Mouse (Mus musculus) forebrain, embryonic 12.5 days (tissue): ENCODE data around the gene Cnih3. TPM values are rescaled to one million over a fixed set of nuclear protein-coding genes. Genes with fewer than 3 reads are reported as not detected.

Experiments
- ATAC-seq: fragments of 200-750 bp; cut with Nextera tagmentation; 2 replicates; pipeline ENCODE4 v1.8.0; 2017; ENCODE audit warnings: moderate TSS enrichment; ENCODE audit not compliant: low FRiP score
- H3K27ac ChIP-seq: fragments of 300-500 bp; sonication (generic); 2 replicates; pipeline ENCODE4 v1.5.1; 2016; ENCODE audit warnings: mild to moderate bottlenecking
- H3K27me3 ChIP-seq: fragments of 300-500 bp; sonication (generic); 2 replicates; pipeline ENCODE4 v1.6.1; 2016; ENCODE audit warnings: mild to moderate bottlenecking
- H3K36me3 ChIP-seq: fragments of 300-500 bp; sonication (generic); replicated peaks from 2 replicates; pipeline ENCODE4 v1.6.1; 2016; ENCODE audit warnings: mild to moderate bottlenecking
- H3K4me1 ChIP-seq: fragments of 300-500 bp; sonication (generic); 2 replicates; pipeline ENCODE4 v1.6.1; 2016
- H3K4me2 ChIP-seq: fragments of 300-500 bp; sonication (generic); 2 replicates; pipeline ENCODE4 v1.6.1; 2016; ENCODE audit warnings: mild to moderate bottlenecking, moderate library complexity
- H3K4me3 ChIP-seq: fragments of 300-500 bp; sonication (generic); replicated peaks from 2 replicates; pipeline ENCODE4 v1.5.1; 2016; ENCODE audit warnings: mild to moderate bottlenecking
- H3K9ac ChIP-seq: fragments of 300-500 bp; sonication (generic); 2 replicates; pipeline ENCODE4 v1.6.1; 2016; ENCODE audit warnings: mild to moderate bottlenecking
- H3K9me3 ChIP-seq: fragments of 300-500 bp; sonication (generic); 2 replicates; pipeline ENCODE4 v1.6.1; 2016
- WGBS: fragments of 180-500 bp; shearing (Covaris S2); methylation state at CpG from one replicate; pipeline ENCODE4 v1.1.7; 2016; 5-methylcytosine and 5-hydroxymethylcytosine counted together
- polyA plus RNA-seq: library from polyadenylated mRNA; unstranded; fragments of >200 nt; fragmentation: Nextera tagmentation; extraction: Ambion mirVana; gene quantifications from 2 replicates; pipeline ENCODE4 v1.2.1, GENCODE M21; 2016

Cnih3 gene
- polyA plus RNA-seq, 1 experiment from 2014 or later, result 4.3 TPM

GRCm38 (mm10) chr1:181466040-181466439 is 113.6 kb downstream of the Cnih3 start:
- Histone ChIP-seq H3K4me3 (no peak overlapping the region), H3K36me3 (no peaks in the 10 kb centered on the region), H3K4me1 (no peaks in the 10 kb centered on the region), H3K27ac (no peak overlapping the region), H3K4me2 (no peak overlapping the region), H3K9ac (no peak overlapping the region), H3K27me3 (no peaks in the 10 kb centered on the region), H3K9me3 (peaks cover 5% of the 10 kb centered on the region)
- 92% methylated on average over 6 of the region's 6 CpGs for WGBS
- no peak for ATAC-seq

- no peak overlapping the region; the same call in 1 of the 2 replicates for H3K27ac ChIP-seq
- peaks cover 13% of the 10 kb centered on the region for H3K9me3 ChIP-seq
- no peak for ATAC-seq
- no peaks in the 10 kb centered on the region for H3K36me3 ChIP-seq
- no peaks in the 10 kb centered on the region for H3K4me1 ChIP-seq
- H3K27me3 ChIP-seq, result no peaks in the 10 kb centered on the region
- no peak overlapping the region for H3K4me2 ChIP-seq
- H3K9ac ChIP-seq, result no peak overlapping the region
- no peak overlapping the region for H3K4me3 ChIP-seq
- 85% methylated on average over 17 of the region's 17 CpGs for WGBS
These were observed 114.3 kb downstream of the Cnih3 start for GRCm38 (mm10) chr1:181466601-181467320.

GRCm38 (mm10) chr1:181467321-181467670 is 114.9 kb downstream of the Cnih3 start:
- Histone ChIP-seq H3K4me3 (no peak overlapping the region), H3K27ac (no peak overlapping the region), H3K4me1 (no peaks in the 10 kb centered on the region), H3K4me2 (no peak overlapping the region), H3K27me3 (no peaks in the 10 kb centered on the region), H3K36me3 (no peaks in the 10 kb centered on the region), H3K9me3 (peaks cover 13% of the 10 kb centered on the region), H3K9ac (no peak overlapping the region)
- no peak for ATAC-seq
- WGBS, result 92% methylated on average over 6 of the region's 6 CpGs

- Histone ChIP-seq H3K36me3 (no peaks in the 10 kb centered on the region), H3K27ac (no peak overlapping the region), H3K9ac (no peak overlapping the region), H3K4me3 (no peak overlapping the region), H3K4me1 (no peaks in the 10 kb centered on the region), H3K4me2 (no peak overlapping the region), H3K9me3 (peaks cover 13% of the 10 kb centered on the region), H3K27me3 (no peaks in the 10 kb centered on the region)
- no peak for ATAC-seq
- 87% methylated on average over 8 of the region's 8 CpGs for WGBS
These were observed 117.0 kb downstream of the Cnih3 start for GRCm38 (mm10) chr1:181469415-181469814.

- Histone ChIP-seq H3K9ac (no peak overlapping the region), H3K4me2 (no peak overlapping the region), H3K4me3 (no peak overlapping the region), H3K4me1 (no peaks in the 10 kb centered on the region), H3K27ac (no peak overlapping the region), H3K36me3 (no peaks in the 10 kb centered on the region), H3K9me3 (peaks cover 7% of the 10 kb centered on the region), H3K27me3 (no peaks in the 10 kb centered on the region)
- WGBS, result 85% methylated on average over 8 of the region's 8 CpGs
- no peak for ATAC-seq
These were observed 123.7 kb downstream of the Cnih3 start for GRCm38 (mm10) chr1:181476141-181476540.

GRCm38 (mm10) chr1:181476557-181476956 is 124.1 kb downstream of the Cnih3 start:
- Histone ChIP-seq H3K9me3 (peaks cover 3% of the 10 kb centered on the region), H3K27ac (no peak overlapping the region), H3K27me3 (no peaks in the 10 kb centered on the region), H3K4me2 (no peak overlapping the region), H3K4me1 (no peaks in the 10 kb centered on the region), H3K9ac (no peak overlapping the region), H3K36me3 (no peaks in the 10 kb centered on the region), H3K4me3 (no peak overlapping the region)
- ATAC-seq, result no peak
- WGBS, result 79% methylated on average over 6 of the region's 6 CpGs

- Histone ChIP-seq H3K4me3 (no peak overlapping the region), H3K9ac (no peak overlapping the region), H3K4me2 (no peak overlapping the region), H3K4me1 (no peaks in the 10 kb centered on the region), H3K27me3 (no peaks in the 10 kb centered on the region), H3K9me3 (no peaks in the 10 kb centered on the region), H3K27ac (no peak overlapping the region), H3K36me3 (no peaks in the 10 kb centered on the region)
- WGBS, result 78% methylated on average over 5 of the region's 5 CpGs
- ATAC-seq, result no peak
These were observed 132.3 kb downstream of the Cnih3 start for GRCm38 (mm10) chr1:181484696-181485095.

- Histone ChIP-seq H3K4me3 (no peak overlapping the region), H3K9ac (no peak overlapping the region), H3K27me3 (no peaks in the 10 kb centered on the region), H3K4me2 (no peak overlapping the region), H3K9me3 (no peaks in the 10 kb centered on the region), H3K4me1 (no peaks in the 10 kb centered on the region), H3K36me3 (no peaks in the 10 kb centered on the region), H3K27ac (no peak overlapping the region)
- WGBS, result 92% methylated on average over 2 of the region's 2 CpGs
- no peak for ATAC-seq
These were observed 151.0 kb downstream of the Cnih3 start for GRCm38 (mm10) chr1:181503471-181503870.

GRCm38 (mm10) chr1:181505367-181505766 is 152.9 kb downstream of the Cnih3 start:
- no peaks in the 10 kb centered on the region for H3K4me1 ChIP-seq
- H3K27ac ChIP-seq, result no peak overlapping the region
- no peaks in the 10 kb centered on the region for H3K27me3 ChIP-seq
- ATAC-seq, result no peak
- no peaks in the 10 kb centered on the region for H3K9me3 ChIP-seq
- 77% methylated on average over 8 of the region's 8 CpGs for WGBS
- H3K4me3 ChIP-seq, result no peak overlapping the region
- H3K9ac ChIP-seq, result no peak overlapping the region
- H3K4me2 ChIP-seq, result no peak overlapping the region
- no peaks in the 10 kb centered on the region for H3K36me3 ChIP-seq

Other genes starting within 250 kb of the Cnih3 start
- gene Nvl, start 208.4 kb upstream of the Cnih3 start, polyA plus RNA-seq, result 44.5 and 47.2 TPM in 2 replicates
- gene Cnih4, start 207.9 kb upstream of the Cnih3 start, polyA plus RNA-seq, result 80.4 and 82.9 TPM in 2 replicates
- 46.7 and 48.8 TPM in 2 replicates for gene Wdr26, start 140.6 kb upstream of the Cnih3 start, polyA plus RNA-seq
- not detected in 2 replicates for gene Ccdc121, start 158.8 kb downstream of the Cnih3 start, polyA plus RNA-seq
- gene Dnah14, start 223.9 kb downstream of the Cnih3 start, polyA plus RNA-seq, result 1.9 and 2.2 TPM in 2 replicates